Mouse (Mus musculus): ENCODE measurements around the gene Mrpl23.

DNA sequence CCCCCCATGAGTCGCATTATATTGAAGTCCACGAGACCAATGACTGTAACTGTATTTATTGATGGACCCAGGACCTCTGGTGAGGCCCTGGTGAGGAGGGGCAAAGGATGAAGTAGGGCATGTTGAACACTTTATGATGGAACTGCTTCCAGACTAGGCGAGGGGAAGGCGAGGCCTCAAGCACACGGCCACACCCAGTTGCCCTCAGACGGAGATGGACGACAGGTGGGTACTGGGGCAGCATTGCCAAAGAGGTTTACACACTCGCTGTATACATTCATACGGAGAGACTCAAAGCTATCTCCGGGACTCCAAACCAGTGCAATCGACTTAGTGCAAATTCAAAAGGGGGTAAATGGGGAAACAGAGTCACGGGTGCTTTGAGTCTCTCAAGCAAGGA lies 43.0 kb downstream of the Mrpl23 start:
- no peak for TF ChIP-seq CTCF (conservative IDR thresholded peaks at IDR 0.05; ENCODE audit: low read length)
- no peak for TF ChIP-seq POU5F1 (IDR thresholded peaks at IDR 0.05; ENCODE audit: borderline replicate concordance, low read length)

Measured in E14TG2a.4 (cell line).